Mouse (Mus musculus) frontal cortex, postnatal 14 days (tissue): ENCODE results near the gene Acsf2.

Experiments used
- DNase-seq, 2 experiments: peaks; one replicate each; pipeline ENCODE4 v3.0.0; 2022; ENCODE audit warnings: low spot score in 2 of 2

Gene Acsf2

DNA sequence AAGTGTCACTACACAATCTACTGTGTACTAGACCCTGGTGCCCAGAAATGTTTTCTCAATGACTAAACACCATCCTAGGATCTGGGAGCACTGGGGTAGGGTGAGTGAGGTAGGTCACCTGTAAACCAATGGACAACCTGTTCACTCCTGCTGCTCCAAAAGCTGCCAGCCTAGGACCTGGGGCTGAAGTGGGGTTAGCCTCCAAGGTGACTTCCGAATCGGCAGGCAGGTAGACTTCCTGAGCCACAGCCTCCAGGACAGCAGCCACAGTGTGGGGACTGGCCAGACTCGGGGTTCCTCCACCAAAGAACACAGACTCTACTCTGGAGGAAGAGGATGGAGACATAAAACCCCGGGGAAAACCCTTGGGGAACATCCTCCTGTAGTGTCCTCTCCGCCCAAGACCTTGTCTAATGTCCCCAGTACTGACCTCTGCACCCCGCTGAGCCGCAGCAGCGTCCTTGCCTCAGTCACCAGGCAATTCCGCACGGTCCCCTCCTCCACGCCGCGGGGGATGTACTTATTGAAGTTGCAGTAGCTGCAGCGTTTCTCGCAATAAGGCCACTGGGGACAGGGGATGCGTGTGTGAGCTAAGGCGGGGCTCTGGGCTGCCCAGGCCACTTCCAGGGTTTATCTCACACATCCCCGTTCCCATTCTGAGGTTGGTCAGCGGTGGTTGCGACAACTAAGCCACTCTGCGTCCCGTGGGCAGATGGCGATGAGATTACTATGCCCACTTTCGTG, 53.5 kb downstream of the Acsf2 start:
- DNase-seq, result peak; percentile 40 to 50

DNA sequence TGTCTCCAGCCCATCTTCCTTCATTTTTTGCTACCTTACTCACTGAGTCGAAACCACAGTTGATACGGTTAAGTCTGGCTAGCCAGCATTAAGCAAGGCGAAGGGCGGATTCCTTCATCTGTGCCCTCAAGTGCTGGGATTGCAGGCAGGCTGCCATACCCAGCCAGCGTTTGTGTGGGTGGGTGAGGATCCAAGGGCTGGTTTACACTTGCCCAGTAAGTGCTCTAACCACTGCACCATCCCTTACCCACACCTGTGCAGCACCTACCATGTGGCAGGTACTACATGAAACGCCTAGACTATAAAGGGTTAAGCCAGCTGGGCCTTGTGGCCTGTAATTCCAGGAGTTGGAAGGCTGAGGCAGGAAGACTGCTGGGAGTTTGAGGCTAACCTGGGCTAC, 54.4 kb downstream of the Acsf2 start:
- DNase-seq, result no peak

DNA sequence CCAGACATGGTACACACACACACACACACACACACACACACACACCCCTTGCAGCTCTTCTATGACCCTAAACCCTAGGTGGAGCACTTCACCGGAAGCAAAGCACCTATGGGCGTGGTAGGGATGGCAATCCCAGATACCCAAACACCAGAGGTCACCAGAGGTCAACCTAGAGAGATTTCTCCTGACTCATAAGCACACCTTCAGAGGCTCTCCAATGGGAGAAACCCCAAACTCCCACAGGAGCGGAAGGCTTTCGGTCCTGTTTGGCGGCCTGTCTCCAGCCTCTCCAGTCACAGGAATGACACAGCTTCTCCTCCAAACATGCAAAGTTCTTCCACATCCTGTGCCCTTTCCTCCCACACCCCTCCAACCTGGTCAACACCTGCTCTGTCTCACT, 55.3 kb downstream of the Acsf2 start:
- DNase-seq, result no peak

DNA sequence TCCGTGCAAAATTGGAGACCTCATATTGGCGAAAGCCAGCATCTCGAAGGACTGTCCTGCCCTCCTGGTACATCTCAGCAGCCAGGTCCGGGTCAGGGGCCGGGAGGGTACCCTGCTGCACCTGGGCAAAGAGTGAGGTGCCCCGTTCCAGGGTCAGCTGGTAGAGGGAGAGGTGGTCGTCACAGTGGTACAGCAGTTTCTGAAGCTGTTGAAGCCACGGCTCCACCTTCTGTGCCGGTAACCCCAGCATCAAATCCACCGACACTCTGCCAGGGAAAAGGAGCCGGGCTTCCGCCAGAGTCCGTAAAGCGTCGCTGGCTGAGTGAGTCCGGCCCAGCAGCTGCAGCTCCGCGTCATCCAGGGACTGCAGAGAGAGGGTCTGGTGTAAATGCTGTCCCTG, 57.2 kb downstream of the Acsf2 start:
- DNase-seq, result no peak

DNA sequence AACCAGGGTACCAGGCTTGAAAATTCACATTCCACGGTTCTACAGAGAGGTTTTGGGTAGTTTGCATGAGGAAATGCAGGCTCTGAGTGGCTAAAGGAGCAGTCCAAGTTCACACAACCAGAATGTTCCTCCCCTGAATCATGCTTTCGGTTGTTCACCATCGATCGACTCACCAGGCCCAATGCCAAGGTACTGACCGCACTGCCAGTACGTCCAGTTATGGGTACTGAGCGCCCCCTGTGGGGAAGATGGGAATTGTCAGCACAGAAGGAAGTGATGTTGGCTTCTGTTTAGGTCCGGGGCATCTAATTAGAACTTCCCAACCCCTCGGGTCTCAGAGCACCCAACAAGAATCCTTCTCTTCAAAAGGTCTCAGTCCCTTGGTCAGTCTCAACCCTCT, 57.7 kb downstream of the Acsf2 start:
- DNase-seq, result peak; percentile 85 to 89

DNA sequence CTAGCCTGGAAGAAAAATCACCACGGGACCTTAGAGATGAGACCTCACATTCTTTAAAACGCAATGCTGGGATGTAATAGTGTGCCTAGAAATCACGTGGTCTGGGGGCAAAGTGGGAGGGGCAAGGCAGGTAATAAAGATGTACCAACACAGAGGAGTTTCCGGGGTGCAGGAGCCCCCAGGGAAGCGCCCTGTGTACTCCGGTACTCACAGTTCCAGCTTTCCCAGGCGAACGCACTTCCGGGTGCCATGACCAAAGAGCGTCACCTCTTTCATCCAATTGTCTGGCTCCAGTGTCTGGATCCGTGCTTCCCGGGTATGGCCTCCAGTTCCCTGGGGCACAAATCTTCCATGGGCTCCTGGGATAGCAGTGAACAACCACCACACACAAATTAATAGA, 58.3 kb downstream of the Acsf2 start:
- DNase-seq, result no peak

DNA sequence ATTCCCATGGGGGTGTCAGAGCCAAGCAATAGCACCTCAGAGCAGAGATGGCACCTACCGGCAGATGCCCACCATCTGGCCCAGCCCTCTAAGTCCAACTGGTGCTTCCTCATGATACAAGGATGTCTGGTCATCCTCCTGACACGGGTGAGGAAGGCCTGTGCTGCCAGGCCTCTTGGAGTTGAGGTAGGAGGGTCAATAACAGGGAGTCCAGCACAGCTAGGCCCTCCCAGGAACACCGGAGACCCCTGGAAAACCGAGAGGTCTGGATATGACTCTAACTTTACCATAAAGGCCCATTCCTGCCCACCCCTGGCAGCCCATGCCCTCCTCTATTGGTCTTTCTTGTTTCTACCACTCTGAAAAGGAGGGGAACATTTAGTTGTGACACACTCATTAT, 59.3 kb downstream of the Acsf2 start:
- no peak for DNase-seq

DNA sequence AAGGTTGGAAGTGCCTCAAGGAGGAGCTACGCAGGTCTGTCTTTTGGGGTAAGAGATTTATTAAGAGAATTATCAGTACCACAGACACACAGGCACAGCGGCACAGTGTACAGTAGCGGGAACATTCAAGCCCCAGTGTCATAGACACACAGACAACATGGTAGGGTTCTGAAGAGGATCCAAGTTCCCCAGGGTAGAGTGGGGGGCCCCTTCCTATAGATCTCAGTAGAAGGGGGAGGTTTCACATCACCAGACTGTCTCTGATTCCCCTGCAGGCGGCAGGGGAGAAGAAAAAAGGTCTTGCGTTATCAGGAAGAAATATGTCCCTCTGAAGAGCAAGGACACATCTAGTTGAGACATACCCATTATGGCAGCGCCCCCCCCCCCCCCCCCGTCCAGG, 61.9 kb downstream of the Acsf2 start:
- DNase-seq, result no peak

DNA sequence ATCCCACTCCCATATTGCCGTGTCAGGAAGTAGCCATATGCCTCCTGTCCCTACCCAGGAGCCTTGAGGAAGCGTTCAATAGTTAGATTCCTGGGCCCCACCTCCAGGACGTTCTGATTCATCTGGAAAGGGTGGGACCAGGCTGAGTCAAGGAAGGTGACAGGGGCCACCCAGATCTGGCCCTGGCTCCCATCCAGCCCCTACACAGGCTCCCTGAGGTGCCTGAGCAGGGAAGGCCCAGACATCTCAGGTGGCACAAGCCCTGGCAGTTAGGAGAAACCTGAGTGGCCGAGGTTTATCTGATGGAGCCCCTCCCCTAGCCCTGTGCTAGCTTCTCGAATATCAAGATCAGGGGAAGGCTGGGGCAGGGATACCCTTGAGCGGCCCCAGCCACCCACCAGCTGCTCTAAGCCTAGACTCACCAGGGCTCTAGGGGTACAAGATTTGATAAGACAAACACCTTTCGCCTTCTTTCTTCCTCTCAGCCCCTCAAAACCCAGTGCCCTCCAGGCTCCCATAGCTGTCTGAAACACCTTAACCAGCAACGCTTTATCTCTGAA, 62.9 kb downstream of the Acsf2 start:
- no peak for DNase-seq

DNA sequence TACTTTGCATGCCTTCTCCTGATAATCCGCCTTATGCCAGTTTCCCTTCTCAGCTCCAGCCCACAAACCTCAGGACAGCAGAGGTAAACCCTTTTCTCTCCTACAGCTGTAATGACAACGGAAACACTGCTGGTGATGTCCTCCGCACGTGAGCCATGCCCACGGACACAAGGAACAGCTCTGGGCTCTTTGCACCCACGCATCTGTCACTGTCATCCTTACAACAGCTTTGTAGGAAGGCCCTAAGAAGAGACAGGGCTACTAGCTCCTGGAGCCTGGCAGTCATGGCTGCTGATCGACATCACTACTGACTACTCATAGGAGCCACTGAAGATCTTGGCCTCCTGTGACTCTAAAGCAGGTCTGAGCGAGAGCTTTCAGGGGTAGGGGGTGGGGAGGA, 68.5 kb downstream of the Acsf2 start:
- no peak for DNase-seq

DNA sequence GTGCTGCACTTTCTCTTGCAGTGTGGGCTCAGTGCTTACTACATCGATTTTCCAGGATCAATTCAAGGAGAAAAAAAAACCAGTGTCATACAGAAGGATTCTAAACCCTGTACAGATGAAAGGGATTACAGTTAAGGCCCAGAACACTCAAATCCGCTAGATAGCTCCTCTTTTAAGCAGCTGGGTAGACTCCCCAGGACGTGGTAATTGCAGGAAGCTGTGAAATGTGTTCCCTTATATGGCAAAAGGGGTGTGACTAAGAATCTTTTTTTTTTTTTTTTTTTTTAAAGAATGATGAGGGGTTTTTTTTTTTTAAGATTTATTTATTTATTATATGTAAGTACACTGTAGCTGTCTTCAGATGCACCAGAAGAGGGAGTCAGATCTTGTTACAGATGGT, 72.8 kb downstream of the Acsf2 start:
- DNase-seq, result no peak

DNA sequence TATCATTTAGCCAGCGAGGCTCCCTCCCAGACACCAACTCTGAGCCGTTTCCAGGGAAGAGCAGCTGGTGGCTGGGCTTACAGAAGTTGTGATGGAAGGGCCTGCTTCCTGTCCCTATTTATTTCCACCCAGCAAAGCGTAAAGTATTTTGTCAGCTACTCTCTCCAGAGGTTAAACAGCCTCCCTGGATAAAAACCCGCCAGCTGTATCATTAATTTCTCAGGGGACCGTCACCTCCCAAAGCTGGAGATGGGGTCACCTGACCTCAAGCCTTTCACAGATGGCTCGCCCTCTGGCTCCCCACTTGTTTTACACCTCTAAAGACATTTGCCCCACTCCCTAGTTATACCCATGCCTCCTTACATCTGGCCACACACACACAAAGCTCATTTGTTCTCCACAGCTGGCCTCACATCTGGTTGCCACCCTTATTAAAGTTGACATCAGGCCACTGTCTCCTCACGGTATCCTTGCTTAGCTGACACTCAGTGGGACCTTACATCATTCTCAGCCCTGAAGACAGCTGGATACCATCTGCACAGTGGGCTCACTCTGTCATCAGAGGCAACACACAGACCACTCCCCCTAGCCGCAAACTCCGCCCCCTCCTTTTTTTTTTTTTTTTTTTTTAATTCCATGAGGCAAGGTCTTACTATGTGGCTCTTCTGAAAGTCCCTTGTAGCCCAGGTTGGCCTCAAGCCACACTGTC, 75.3 kb downstream of the Acsf2 start:
- no peak for DNase-seq

DNA sequence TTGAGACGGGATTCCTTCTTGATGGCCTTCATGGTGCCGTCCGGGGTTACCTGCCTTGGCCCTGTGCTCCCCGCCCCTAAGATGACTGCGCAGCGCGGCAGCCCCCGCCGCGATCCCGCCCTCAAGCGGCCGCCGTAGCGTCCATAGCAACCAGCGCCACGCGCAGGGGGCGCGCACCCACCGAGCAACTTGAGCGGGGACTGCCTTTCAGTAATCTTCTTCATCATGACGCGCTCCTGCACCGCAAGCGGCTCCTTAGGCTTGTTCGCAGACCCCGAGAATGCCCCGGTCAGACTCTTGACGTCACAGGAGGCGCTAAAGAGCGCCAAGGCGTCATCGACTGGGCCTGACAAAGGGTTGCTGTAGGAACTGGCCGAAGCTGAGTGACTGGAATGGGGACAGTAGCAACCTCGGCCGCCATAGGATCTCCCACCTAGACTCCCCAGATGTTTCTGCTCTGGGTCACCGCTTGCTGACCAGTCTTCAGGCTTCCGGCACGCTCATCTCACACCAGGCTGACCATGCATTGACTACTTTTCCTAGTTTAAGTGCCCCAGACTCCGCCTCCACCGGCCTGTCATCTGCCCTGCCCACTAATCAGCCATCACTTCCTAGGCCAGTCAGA, 80.3 kb downstream of the Acsf2 start, which contains the start of gene Mycbpap:
Gene Mycbpap (minus strand): TSS at position 524 of the 625 bp plus-strand sequence.
- DNase-seq, result peak in 1 of 2 experiments; percentile 39

DNA sequence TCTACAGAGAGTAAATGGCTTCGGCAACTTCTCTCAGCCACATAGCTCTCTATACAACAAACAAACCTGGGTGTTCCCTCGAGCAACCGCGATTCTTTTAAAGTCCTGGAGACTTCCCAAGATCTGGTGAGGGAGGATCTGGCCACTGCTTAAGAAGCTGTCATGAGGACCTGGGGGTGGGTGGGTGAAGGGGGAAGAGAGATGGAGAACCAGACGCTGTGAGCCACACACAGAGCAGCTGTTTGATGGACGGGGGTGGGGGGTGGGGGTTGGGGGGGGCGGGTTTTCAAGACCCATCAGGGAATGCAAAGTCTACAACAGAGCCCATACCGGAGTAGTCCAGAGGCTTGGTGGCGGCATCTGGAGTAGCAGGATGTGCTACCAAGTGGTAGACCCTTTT, 88.2 kb downstream of the Acsf2 start:
- no peak for DNase-seq

DNA sequence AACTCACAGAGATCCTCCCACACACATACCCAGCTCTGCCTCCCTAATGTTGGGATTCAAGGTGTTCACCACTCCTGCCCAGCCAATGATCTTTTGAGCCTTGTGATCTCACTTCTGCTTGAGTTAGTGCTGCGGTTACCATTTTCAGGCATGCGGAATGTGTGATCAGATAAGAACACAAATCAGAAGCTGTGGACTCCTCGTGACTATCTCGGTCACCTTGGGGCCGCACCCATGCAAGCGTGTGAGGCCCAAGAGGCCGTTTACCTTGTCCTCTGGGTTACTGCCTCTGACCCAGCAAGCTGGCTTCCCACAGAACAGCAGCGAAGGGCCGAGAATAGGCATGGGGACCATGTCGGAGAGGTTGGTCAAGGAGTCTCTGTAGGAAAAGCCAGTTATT, 92.7 kb downstream of the Acsf2 start:
- no peak for DNase-seq
